Mouse (Mus musculus) spleen, postnatal 4 days (tissue): ENCODE data around the gene Gm15448.
A peak's percentile ranks its signal among the peaks of the same experiment; 100 is the strongest.
"Not testable (repeated sequence)": the region's sequence is repeated elsewhere in the genome, so short reads cannot be mapped to it uniquely, and the experiment has no call there.

Source experiments
- DNase-seq, 2 experiments: peaks; one replicate each; pipeline ENCODE4 v3.0.0; 2022; ENCODE audit warnings: low spot score in 2 of 2

Gene Gm15448

DNA sequence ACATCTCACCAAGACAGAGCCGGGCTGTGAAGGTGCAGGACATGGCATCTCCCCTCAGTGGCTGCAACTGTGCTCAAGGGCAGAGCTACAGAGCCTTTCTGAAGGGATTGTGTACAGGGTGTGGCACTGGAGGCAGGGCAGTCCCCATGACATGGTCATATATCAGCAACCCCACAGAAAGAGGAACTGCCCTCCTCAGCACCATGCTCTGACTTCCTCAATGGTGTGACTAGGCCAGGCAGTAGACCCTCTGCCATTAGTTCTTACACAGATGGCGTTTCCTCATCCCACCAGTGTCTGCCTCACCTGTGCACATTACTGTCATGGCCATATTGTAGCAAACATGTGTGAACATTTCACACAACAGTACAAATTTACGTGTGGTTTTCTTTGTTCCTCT, at the start of gene Gm15448:
Gene Gm15448 (minus strand): TSS at position 89 of the 400 bp plus-strand sequence.
- not testable (repeated sequence) for DNase-seq

DNA sequence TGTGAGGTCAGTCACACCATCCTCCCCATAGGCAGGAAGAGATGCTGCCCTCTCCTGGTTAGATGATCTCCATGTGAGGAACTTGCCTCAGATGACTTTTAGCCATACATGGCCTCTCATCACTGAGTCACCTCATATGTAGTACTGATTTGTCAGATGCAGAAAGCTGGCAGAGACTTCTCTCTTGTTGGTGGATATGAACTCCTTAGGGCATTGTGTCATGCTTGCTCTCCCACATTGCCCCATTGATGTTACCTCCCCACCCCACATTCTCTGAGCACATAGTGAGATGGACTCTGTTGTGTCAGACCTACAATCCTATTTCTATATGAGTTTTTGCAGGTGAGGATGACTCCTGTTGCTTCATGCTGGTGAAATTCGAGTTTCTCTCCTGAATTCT, 49.5 kb upstream of the Gm15448 start:
- DNase-seq: not testable (repeated sequence)

DNA sequence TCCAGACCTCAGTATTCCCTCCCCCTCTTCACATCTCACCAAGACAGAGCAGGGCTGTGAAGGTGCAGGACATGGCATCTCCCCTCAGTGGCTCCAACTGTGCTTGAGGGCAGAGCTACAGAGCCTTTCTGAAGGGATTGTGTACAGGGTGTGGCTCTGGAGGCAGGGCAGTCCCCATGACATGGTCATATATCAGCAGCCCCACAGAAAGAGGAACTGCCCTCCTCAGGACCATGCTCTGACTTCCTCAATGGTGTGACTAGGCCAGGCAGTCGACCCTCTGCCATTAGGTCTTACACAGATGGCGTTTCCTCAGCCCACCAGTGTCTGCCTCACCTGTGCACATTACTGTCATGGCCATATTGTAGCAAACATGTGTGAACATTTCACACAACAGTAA, 19.5 kb upstream of the Gm15448 start, which contains the start of gene Pira2:
Gene Pira2 (minus strand): TSS at position 101 of the 400 bp plus-strand sequence.
- not testable (repeated sequence) for DNase-seq

DNA sequence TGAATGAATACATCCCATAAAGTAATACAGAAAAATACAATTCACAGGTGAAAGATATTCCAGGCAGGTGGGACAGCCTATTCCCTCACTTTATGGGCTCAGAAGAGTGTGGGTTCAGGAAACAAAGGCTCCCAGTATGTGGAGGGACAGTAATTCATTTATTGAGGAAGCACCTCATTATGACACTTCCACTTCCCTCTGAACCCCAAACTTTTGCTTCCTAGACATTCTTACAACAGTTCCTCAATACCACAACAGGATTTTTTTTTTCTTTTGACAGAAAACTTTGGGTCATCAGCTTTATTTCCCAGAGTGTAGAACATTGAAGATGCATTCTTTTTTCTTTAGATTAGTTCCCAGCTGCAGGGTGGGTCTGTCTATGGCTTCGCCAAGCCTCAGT, 12.4 kb upstream of the Gm15448 start:
- not testable (repeated sequence) for DNase-seq

DNA sequence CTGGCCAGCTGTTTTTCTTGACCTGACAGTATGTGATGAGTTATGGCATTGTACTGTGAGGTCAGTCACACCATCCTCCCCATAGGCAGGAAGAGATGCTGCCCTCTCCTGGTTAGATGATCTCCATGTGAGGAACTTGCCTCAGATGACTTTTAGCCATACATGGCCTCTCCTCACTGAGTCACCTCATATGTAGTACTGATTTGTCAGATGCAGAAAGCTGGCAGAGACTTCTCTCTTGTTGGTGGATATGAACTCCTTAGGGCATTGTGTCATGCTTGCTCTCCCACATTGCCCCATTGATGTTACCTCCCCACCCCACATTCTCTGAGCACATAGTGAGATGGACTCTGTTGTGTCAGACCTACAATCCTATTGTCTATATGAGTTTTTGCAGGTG, 5.1 kb upstream of the Gm15448 start:
- DNase-seq: not testable (repeated sequence)

DNA sequence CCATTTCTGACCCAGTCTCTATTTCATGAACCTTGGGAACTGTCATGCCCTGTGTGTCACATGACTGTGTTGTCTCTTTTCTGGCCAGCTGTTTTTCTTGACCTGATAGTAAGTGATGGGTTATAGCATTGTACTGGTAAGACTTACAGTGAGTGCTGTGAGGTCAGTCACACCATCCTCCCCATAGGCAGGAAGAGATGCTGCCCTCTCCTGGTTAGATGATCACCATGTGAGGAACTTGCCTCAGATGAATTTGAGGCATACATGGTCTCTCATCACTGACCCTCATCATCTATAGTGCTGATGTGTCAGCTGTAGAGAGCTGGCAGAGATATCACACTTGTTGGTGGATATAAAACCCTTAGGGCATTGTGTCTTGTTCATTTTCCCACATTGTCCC, 13.6 kb downstream of the Gm15448 start:
- DNase-seq: peak; percentile 18 to 66

DNA sequence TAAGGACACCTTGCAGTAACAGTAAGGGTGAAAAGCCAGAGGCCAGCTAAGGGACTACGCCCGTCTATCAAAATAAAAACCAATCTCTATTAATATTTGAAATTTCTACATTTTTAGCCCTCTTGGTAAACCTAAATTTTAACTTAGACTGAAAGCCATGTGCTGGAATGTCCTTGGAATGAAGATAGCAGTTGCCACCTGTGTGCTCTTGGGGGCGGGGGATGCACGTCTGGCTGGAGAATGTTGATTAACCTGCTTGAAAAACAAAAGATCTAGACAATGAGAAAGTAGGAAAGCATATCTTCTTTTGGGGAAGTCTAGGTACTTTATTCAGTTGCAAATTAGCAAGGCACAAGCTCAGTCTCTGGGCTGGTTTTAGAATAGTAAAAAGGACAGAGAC, 22.6 kb downstream of the Gm15448 start:
- not testable (repeated sequence) for DNase-seq

DNA sequence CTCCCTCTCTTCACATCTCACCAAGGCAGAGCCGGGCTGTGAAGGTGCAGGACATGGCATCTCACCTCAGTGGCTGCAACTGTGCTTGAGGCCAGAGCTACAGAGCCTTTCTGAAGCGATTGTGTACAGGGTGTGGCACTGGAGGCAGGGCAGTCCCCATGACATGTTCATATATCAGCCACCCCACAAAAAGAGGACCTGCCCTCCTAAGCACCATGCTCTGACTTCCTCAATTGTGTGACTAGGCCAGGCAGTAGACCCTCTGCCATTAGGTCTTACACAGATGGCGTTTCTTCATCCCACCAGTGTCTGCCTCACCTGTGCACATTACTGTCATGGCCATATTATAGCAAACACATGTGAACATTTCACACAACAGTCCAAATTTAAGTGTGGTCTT, 25.5 kb downstream of the Gm15448 start:
- DNase-seq: not testable (repeated sequence)

DNA sequence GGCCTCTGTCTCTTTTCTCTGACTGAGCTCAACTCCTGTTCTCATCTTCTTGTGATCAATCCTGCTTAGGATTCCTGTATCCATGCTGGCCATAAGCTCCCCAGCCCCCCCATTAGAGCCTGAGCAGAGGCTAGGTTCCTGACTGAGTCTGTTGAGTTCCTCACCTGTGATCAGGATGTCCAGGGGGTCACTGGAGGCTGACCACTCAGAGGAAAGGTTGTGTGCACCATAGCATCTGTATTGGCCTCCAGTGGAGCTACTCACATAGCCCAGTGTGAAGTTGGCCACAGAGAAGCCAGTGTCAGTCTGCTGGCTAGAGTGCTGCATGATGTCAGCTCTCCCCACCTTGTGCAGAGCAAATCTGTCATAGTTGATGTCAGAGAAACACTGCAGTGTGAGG, 29.2 kb downstream of the Gm15448 start:
- peak in 1 of 2 experiments; percentile 52 for DNase-seq
